Mouse (Mus musculus) limb, embryonic 13.5 days (tissue): ENCODE measurements around the gene Morn4. TPM values are rescaled to one million over a fixed set of nuclear protein-coding genes. Genes with fewer than 3 reads are reported as not detected.
"Not testable (repeated sequence)": the region's sequence is repeated elsewhere in the genome, so short reads cannot be mapped to it uniquely, and the experiment has no call there.

Experiments used
- ATAC-seq: fragments of 200-750 bp; cut with Nextera tagmentation; 2 replicates; pipeline ENCODE4 v1.8.0; 2017; ENCODE audit warnings: low read depth, moderate number of reproducible peaks, moderate TSS enrichment; ENCODE audit not compliant: low FRiP score
- H3K27ac ChIP-seq: fragments of 300-500 bp; sonication (generic); 2 replicates; pipeline ENCODE4 v1.5.1; 2015; ENCODE audit warnings: inconsistent platforms, mild to moderate bottlenecking, moderate library complexity
- H3K27me3 ChIP-seq: fragments of 300-500 bp; sonication (generic); 2 replicates; pipeline ENCODE4 v1.6.1; 2015; ENCODE audit warnings: mild to moderate bottlenecking, inconsistent platforms
- H3K36me3 ChIP-seq: fragments of 300-500 bp; sonication (generic); 2 replicates; pipeline ENCODE4 v1.6.1; 2015; ENCODE audit warnings: inconsistent platforms, mild to moderate bottlenecking, moderate library complexity
- H3K4me1 ChIP-seq: fragments of 300-500 bp; sonication (generic); 2 replicates; pipeline ENCODE4 v1.6.1; 2015; ENCODE audit warnings: inconsistent platforms
- H3K4me2 ChIP-seq: fragments of 300-500 bp; sonication (generic); replicated peaks from 2 replicates; pipeline ENCODE4 v1.6.1; 2015; ENCODE audit warnings: inconsistent platforms, mild to moderate bottlenecking, moderate library complexity
- H3K4me3 ChIP-seq: fragments of 300-500 bp; sonication (generic); 2 replicates; pipeline ENCODE4 v1.5.1; 2015; ENCODE audit warnings: moderate library complexity, mild to moderate bottlenecking, inconsistent platforms
- H3K9ac ChIP-seq: fragments of 300-500 bp; sonication (generic); 2 replicates; pipeline ENCODE4 v1.6.1; 2015; ENCODE audit warnings: mild to moderate bottlenecking, inconsistent platforms
- H3K9me3 ChIP-seq: fragments of 300-500 bp; sonication (generic); 2 replicates; pipeline ENCODE4 v1.6.1; 2016; ENCODE audit warnings: inconsistent platforms
- WGBS: fragments of 180-500 bp; shearing (Covaris S2); methylation state at CpG from one replicate; pipeline ENCODE4 v1.1.7; 2015; 5-methylcytosine and 5-hydroxymethylcytosine counted together
- polyA plus RNA-seq: library from polyadenylated mRNA; unstranded; fragments of >200 nt; fragmentation: Nextera tagmentation; extraction: Ambion mirVana; gene quantifications from 2 replicates; pipeline ENCODE4 v1.2.1, GENCODE M21; 2015

Morn4 gene
- polyA plus RNA-seq, 1 experiment from 2014 or later = 32.1 TPM

DNA sequence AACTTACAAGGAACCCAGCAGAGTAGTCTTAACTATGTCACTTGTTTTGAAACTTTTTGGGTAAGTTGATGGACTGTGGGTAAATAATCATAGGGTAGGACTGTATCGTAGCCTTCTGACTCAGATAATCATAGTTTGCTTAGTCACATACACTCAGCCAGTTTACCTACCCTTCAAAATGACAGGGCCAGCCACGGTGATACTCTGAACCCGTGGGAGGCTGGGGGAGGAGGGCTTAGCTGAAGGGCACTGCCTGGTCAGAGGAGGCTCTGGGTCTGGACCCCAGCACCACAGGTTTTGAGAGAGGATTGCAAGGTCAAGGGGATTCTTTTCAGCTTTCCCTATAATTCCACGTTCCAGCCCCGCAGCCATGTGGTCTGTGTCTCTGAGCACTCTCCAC is 32.4 kb upstream of the Morn4 start:
- H3K36me3 ChIP-seq = peaks cover 94% of the 10 kb centered on the region
- WGBS = 88% methylated on average over 5 of the region's 5 CpGs
- no peaks in the 10 kb centered on the region for H3K27me3 ChIP-seq
- H3K27ac ChIP-seq = no peak overlapping the region
- H3K9me3 ChIP-seq = no peaks in the 10 kb centered on the region
- H3K9ac ChIP-seq = no peak overlapping the region
- ATAC-seq = no peak
- no peaks in the 10 kb centered on the region for H3K4me1 ChIP-seq
- no peak overlapping the region for H3K4me2 ChIP-seq
- H3K4me3 ChIP-seq = no peak overlapping the region

GRCm38 (mm10) chr19:42118142-42118541 is 32.0 kb upstream of the Morn4 start:
- Histone ChIP-seq H3K4me1 (no peaks in the 10 kb centered on the region), H3K9ac (no peak overlapping the region), H3K4me2 (no peak overlapping the region), H3K27me3 (no peaks in the 10 kb centered on the region), H3K36me3 (peaks cover 94% of the 10 kb centered on the region), H3K4me3 (no peak overlapping the region), H3K9me3 (no peaks in the 10 kb centered on the region), H3K27ac (no peak overlapping the region)
- WGBS = 94% methylated on average over 9 of the region's 9 CpGs
- no peak for ATAC-seq

DNA sequence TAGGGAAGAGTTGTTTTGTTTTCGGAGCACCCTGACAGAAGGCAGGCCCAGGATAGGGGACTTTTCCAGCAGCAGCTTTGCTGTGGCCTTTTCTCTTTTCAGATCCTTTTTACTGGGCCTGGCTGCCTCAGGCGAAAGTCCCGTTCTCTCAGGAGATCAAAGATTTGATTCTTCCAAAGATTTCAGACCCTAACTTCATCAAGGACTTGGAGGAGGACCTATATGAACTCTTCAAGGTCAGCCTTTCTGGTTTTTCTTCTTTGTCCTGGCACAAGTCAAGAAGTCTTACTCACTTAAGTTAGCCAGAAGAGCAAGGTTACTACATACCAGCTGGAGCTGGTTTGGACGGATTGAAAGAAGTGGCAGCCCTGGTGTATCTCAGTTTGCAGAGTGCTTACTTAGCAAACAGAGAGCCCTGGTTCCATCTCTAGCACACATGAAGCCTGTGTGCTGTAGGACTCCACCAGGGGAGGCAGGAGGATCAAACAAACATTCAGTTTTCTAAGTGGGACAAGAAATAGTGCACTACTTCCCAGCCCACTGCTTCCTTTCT is 29.7 kb upstream of the Morn4 start:
- H3K36me3 ChIP-seq = peaks cover 75% of the 10 kb centered on the region
- H3K27ac ChIP-seq = no peak overlapping the region
- no peaks in the 10 kb centered on the region for H3K9me3 ChIP-seq
- H3K27me3 ChIP-seq = no peaks in the 10 kb centered on the region
- H3K4me3 ChIP-seq = no peak overlapping the region
- WGBS = 86% methylated on average over 4 of the region's 4 CpGs
- no peak overlapping the region for H3K9ac ChIP-seq
- no peak overlapping the region for H3K4me2 ChIP-seq
- no peaks in the 10 kb centered on the region for H3K4me1 ChIP-seq
- ATAC-seq = no peak

GRCm38 (mm10) chr19:42104681-42105080 is 18.5 kb upstream of the Morn4 start:
- Histone ChIP-seq H3K36me3 (peaks cover 61% of the 10 kb centered on the region), H3K9me3 (no peaks in the 10 kb centered on the region), H3K4me2 (no peak overlapping the region), H3K9ac (no peak overlapping the region), H3K4me3 (no peak overlapping the region), H3K27me3 (no peaks in the 10 kb centered on the region), H3K4me1 (no peaks in the 10 kb centered on the region), H3K27ac (no peak overlapping the region)
- ATAC-seq = no peak
- WGBS = 96% methylated on average over 9 of the region's 9 CpGs

DNA sequence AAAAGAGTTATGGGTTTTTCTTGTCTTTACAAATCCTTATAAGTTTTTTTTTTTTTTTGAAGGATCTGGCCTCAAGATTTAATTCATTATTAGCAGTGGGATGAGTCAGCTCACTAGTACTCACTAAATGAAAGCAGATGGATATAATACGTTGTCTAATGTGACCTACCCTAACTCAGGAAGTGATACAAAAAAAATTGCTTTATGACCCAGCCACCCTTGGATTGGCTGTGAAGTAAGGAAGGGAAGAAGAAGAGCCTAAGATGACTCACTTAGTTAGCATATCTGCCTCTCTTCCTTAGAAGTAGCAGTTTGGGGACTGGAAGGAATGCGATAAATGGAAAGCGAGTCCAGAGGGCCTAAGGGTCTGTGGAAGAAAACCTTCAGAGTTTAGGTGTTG is 13.2 kb upstream of the Morn4 start:
- WGBS = 79% methylated on average over 3 of the region's 3 CpGs
- H3K36me3 ChIP-seq = peaks cover 46% of the 10 kb centered on the region

GRCm38 (mm10) chr19:42090637-42091141 is 4.5 kb upstream of the Morn4 start:
- Histone ChIP-seq H3K4me1 (peaks cover 25% of the 10 kb centered on the region), H3K36me3 (peaks cover 18% of the 10 kb centered on the region), H3K4me2 (peak overlapping the region; percentile 86), H3K27ac (peak overlapping the region; percentile 86), H3K27me3 (no peaks in the 10 kb centered on the region), H3K9ac (peak overlapping the region; percentile 91), H3K4me3 (peak overlapping the region; percentile 91), H3K9me3 (no peaks in the 10 kb centered on the region)
- peak; percentile 78 for ATAC-seq
- WGBS = under 1% methylated on average over 52 of the region's 52 CpGs

More for the DNA sequence above, 13.2 kb upstream of the Morn4 start:
- Histone ChIP-seq H3K4me2 (no peak overlapping the region), H3K27me3 (no peaks in the 10 kb centered on the region), H3K9ac (no peak overlapping the region), H3K4me1 (0 out of 2 replicates have a peak, but pooled peaks cover 1% of the 10 kb centered on the region), H3K9me3 (no peaks in the 10 kb centered on the region), H3K4me3 (no peak overlapping the region), H3K27ac (no peak overlapping the region)
- no peak for ATAC-seq

DNA sequence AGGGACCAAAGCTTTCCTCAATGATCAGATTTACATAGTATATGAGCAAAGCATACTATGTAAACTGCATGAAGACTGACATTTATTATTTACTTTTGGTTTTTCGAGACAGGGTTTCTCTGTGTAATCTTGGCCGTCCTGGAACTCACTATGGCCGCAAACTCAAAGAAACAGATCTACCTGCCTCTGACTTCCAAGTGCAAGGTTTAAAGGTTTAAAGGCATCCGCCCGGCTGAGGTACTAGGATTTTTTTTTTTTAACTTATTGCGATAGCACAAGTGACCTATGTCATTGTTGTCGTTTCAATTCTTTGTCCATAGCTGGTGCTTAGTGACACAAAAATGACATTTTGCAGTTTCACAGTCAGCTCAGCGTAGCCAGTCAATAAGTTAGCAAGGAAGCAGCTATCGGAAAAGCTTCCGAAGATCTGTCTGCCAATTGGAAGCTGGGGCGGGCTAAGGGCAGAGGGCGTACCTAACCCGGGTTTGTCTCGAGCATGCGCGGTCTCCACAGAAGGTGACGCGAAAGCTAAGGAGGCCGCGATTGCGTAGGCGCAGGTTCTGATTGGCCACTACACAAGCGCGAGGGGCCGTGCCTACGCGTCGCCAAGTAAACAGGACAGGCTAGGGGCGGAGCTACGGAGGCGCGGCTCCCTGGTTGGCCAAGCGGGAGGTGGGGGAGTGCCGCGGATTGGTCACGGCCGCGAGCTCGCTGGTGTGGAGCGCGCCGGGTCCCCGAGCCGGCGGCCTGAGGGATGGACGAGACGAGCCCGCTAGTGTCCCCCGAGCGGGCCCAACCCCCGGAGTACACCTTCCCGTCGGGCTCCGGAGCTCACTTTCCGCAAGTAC is 3.8 kb upstream of the Morn4 start, which contains the start of gene Pi4k2a:
Gene Pi4k2a, plus strand, starts transcription at position 723 of the 848 bp plus-strand sequence.
- WGBS = under 1% methylated on average over 55 of the region's 55 CpGs
- peak; percentile 98 for ATAC-seq
- peak within 1 kb of the TSS; percentile 86 for H3K27ac ChIP-seq
- H3K4me3 ChIP-seq = peak within 1 kb of the TSS; percentile 91
- peaks cover 29% of the 10 kb centered on the region for H3K4me1 ChIP-seq
- no peaks in the 10 kb centered on the region for H3K27me3 ChIP-seq
- H3K36me3 ChIP-seq = peaks cover 15% of the 10 kb centered on the region
- peak within 1 kb of the TSS; percentile 91 for H3K9ac ChIP-seq
- peak within 1 kb of the TSS; percentile 86 for H3K4me2 ChIP-seq
- H3K9me3 ChIP-seq = no peaks in the 10 kb centered on the region

DNA sequence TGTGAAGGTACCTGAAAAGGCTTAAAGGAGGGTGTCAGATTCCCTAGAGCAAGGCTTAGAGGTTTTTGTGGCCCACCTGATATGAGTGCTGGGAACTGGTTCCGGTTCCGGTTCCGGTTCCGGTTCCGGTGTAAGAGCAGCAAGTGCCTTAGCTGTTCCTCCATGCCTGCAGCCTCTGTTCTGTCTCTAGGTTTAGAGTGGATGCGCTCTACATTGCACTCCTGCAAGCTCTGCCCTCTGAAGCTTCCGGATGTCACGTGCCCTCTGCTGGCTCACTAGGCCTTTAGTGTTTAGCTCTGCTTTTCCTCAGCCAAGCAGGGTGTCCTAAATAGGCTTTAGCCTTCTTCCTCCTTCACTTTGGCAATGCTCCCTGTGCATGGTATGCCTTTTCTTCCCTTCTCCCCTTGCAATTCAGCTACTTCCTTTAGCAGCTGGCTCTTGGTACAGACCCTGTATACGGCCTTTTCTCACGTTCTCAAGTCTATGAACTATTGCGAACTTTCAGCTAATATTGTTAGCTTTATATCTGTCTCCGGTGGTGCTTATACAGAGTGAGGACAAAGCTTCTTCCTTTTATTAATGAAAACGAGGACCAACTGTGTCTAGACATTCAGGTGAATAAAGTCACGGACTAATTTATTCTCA is 3.1 kb upstream of the Morn4 start:
- WGBS = 25% methylated on average over 14 of the region's 14 CpGs
- peak overlapping the region; percentile 91 for H3K4me3 ChIP-seq
- peak overlapping the region; percentile 86 for H3K4me2 ChIP-seq
- no peaks in the 10 kb centered on the region for H3K9me3 ChIP-seq
- H3K36me3 ChIP-seq = peaks cover 9% of the 10 kb centered on the region; the same call in 1 of the 2 replicates
- H3K9ac ChIP-seq = 0 out of 2 replicates have a peak overlapping the region, but pooled peaks have one; percentile 52
- peak overlapping the region; percentile 78; the same call in 1 of the 2 replicates for H3K27ac ChIP-seq
- no peak for ATAC-seq
- no peaks in the 10 kb centered on the region for H3K27me3 ChIP-seq
- peaks cover 26% of the 10 kb centered on the region for H3K4me1 ChIP-seq

- H3K9me3 ChIP-seq = no peaks in the 10 kb centered on the region
- no peak for ATAC-seq
- H3K27me3 ChIP-seq = no peaks in the 10 kb centered on the region
- no peaks in the 10 kb centered on the region for H3K36me3 ChIP-seq
- peak overlapping the region; percentile 77 for H3K4me3 ChIP-seq
- H3K4me1 ChIP-seq = peaks cover 13% of the 10 kb centered on the region
- peak overlapping the region; percentile 77 for H3K9ac ChIP-seq
- no peak overlapping the region for H3K27ac ChIP-seq
- peak overlapping the region; percentile 84 for H3K4me2 ChIP-seq
- WGBS = 7% methylated on average over 10 of the region's 10 CpGs
Measured at GRCm38 (mm10) chr19:42085690-42086089, 467 bp downstream of the Morn4 start.

- not testable (repeated sequence) for H3K9ac ChIP-seq, H3K4me1 ChIP-seq, H3K9me3 ChIP-seq, H3K4me3 ChIP-seq, ATAC-seq, H3K4me2 ChIP-seq, H3K27me3 ChIP-seq, H3K27ac ChIP-seq
- peaks cover 15% of the 10 kb centered on the region for H3K36me3 ChIP-seq
- 94% methylated on average over 5 of the region's 5 CpGs for WGBS
Measured at GRCm38 (mm10) chr19:42081613-42082012, 4.5 kb downstream of the Morn4 start.

- peaks cover 26% of the 10 kb centered on the region for H3K36me3 ChIP-seq
- H3K9me3 ChIP-seq = no peaks in the 10 kb centered on the region
- H3K4me3 ChIP-seq = no peak overlapping the region
- no peak overlapping the region for H3K4me2 ChIP-seq
- no peaks in the 10 kb centered on the region for H3K27me3 ChIP-seq
- ATAC-seq = no peak
- H3K27ac ChIP-seq = no peak overlapping the region
- peaks cover 1% of the 10 kb centered on the region for H3K4me1 ChIP-seq
- WGBS = 82% methylated on average over 11 of the region's 11 CpGs
- no peak overlapping the region for H3K9ac ChIP-seq
Measured at GRCm38 (mm10) chr19:42080469-42080868, 5.7 kb downstream of the Morn4 start.

DNA sequence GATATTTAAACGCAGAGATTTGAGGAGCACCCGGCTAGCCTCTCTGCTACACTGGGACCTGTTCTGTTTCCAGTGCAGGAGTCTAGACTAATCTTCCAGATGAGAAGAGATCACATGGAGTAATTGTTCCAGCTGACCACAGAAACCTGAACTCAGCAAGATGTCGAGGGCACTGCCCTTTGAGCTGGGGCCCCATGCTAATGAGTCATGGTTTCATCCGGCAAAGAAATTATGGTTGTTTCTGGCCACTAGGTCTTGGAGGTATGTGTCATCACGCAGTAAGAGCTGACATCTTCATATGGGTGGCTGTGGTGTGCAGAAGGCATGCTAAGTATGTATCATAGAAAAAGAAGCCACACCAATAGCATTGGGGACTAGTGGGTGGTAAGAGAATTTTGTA is 6.2 kb downstream of the Morn4 start:
- Histone ChIP-seq H3K4me2 (no peak overlapping the region), H3K4me1 (no peaks in the 10 kb centered on the region), H3K4me3 (no peak overlapping the region), H3K9me3 (no peaks in the 10 kb centered on the region), H3K27me3 (no peaks in the 10 kb centered on the region), H3K27ac (no peak overlapping the region), H3K9ac (no peak overlapping the region), H3K36me3 (peaks cover 32% of the 10 kb centered on the region)
- ATAC-seq = no peak
- WGBS = 83% methylated on average over 5 of the region's 5 CpGs
